Mouse (Mus musculus) spleen, adult 2 months (tissue): ENCODE measurements around the gene Phf1.
"Not testable (repeated sequence)": the region's sequence is repeated elsewhere in the genome, so short reads cannot be mapped to it uniquely, and the experiment has no call there.

Source experiments
- CTCF ChIP-seq: fragments of 200-500 bp; IDR thresholded peaks from 2 replicates; pipeline ENCODE4 v1.5.1; 2011; ENCODE audit warnings: mild to moderate bottlenecking, inconsistent platforms; ENCODE audit not compliant: insufficient read depth, insufficient read length, insufficient replicate concordance; ENCODE audit errors: extremely low read depth
- POLR2A ChIP-seq: fragments of 200-500 bp; IDR thresholded peaks from 2 replicates; pipeline ENCODE4 v1.6.1; 2011; ENCODE audit warnings: low read depth, low read length, inconsistent platforms

DNA sequence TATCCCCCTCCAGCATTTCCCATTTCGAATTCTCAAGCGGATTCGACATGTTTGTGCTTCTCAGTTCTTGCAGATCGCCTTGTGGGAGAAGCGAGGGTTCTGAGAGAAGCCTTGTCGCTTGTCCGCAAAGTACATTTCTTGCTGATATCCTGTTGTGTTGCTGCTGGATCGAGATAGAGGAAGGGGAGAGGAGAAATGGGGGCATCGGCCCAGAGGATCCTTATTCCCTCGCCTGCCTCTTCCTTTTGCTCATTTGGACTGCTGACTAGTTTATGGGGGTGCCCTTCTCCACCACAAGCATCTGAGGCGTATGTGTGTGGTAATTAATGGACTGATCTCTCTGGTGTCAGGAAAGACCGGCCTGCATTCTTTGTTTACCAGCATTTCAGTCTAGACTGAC is 15.3 kb upstream of the Phf1 start:
- TF ChIP-seq CTCF, POLR2A: not testable (repeated sequence)
